Mouse (Mus musculus) E14TG2a.4 (cell line): ENCODE measurements around the gene Dchs2.

Source experiments
- H3K27me3 ChIP-seq: 2 replicates; pipeline ENCODE4 v1.6.1; 2014; ENCODE audit warnings: low read length, control low read depth; ENCODE audit not compliant: insufficient read depth
- H3K36me3 ChIP-seq: 2 replicates; pipeline ENCODE4 v1.6.1; 2014; ENCODE audit warnings: low read length, control low read depth; ENCODE audit not compliant: insufficient read depth
- H3K4me1 ChIP-seq: replicated peaks from 2 replicates; pipeline ENCODE4 v1.6.1; 2014; ENCODE audit warnings: low read depth, low read length, control low read depth
- H3K4me3 ChIP-seq: replicated peaks from 2 replicates; pipeline ENCODE4 v1.5.1; 2014; ENCODE audit warnings: mild to moderate bottlenecking, low read length
- H3K9me3 ChIP-seq: 2 replicates; pipeline ENCODE4 v1.6.1; 2014; ENCODE audit warnings: low read length, control low read depth
- CTCF ChIP-seq: conservative IDR thresholded peaks from 2 replicates; pipeline ENCODE4 v1.5.1; 2014; ENCODE audit warnings: low read length
- NANOG ChIP-seq: IDR thresholded peaks from 2 replicates; pipeline ENCODE4 v1.6.1; 2014; ENCODE audit warnings: borderline replicate concordance, low read length, mixed read lengths
- POU5F1 ChIP-seq: IDR thresholded peaks from 2 replicates; pipeline ENCODE4 v1.6.1; 2014; ENCODE audit warnings: low read length, borderline replicate concordance

The Dchs2 gene

GRCm38 (mm10) chr3:83138820-83139219 is 11.1 kb downstream of the Dchs2 start:
- no peaks in the 10 kb centered on the region for H3K9me3 ChIP-seq
- H3K36me3 ChIP-seq: no peaks in the 10 kb centered on the region
- no peaks in the 10 kb centered on the region for H3K4me1 ChIP-seq
- no peaks in the 10 kb centered on the region for H3K27me3 ChIP-seq
- TF ChIP-seq NANOG (no peak), CTCF (no peak), POU5F1 (no peak)
- no peak overlapping the region for H3K4me3 ChIP-seq

- Histone ChIP-seq H3K4me3 (no peak overlapping the region), H3K4me1 (no peaks in the 10 kb centered on the region), H3K36me3 (no peaks in the 10 kb centered on the region), H3K9me3 (no peaks in the 10 kb centered on the region), H3K27me3 (no peaks in the 10 kb centered on the region)
- TF ChIP-seq NANOG (no peak), POU5F1 (no peak), CTCF (no peak)
These were observed 17.9 kb downstream of the Dchs2 start for GRCm38 (mm10) chr3:83145610-83146009.

- TF ChIP-seq POU5F1: no peak
- no peak for TF ChIP-seq NANOG
- TF ChIP-seq CTCF: no peak
- Histone ChIP-seq H3K36me3 (no peaks in the 10 kb centered on the region), H3K27me3 (no peaks in the 10 kb centered on the region), H3K4me3 (no peak overlapping the region), H3K9me3 (no peaks in the 10 kb centered on the region), H3K4me1 (no peaks in the 10 kb centered on the region)
These were observed 19.7 kb downstream of the Dchs2 start for GRCm38 (mm10) chr3:83147273-83148054.

- Histone ChIP-seq H3K4me1 (no peaks in the 10 kb centered on the region), H3K27me3 (no peaks in the 10 kb centered on the region), H3K9me3 (no peaks in the 10 kb centered on the region), H3K4me3 (no peak overlapping the region), H3K36me3 (no peaks in the 10 kb centered on the region)
- no peak for TF ChIP-seq CTCF
- no peak for TF ChIP-seq POU5F1
- TF ChIP-seq NANOG: no peak
These were observed 20.3 kb downstream of the Dchs2 start for GRCm38 (mm10) chr3:83148055-83148447.

GRCm38 (mm10) chr3:83148508-83148907 is 20.8 kb downstream of the Dchs2 start:
- Histone ChIP-seq H3K4me3 (no peak overlapping the region), H3K9me3 (no peaks in the 10 kb centered on the region), H3K27me3 (no peaks in the 10 kb centered on the region), H3K36me3 (no peaks in the 10 kb centered on the region), H3K4me1 (no peaks in the 10 kb centered on the region)
- TF ChIP-seq CTCF (no peak), POU5F1 (no peak), NANOG (no peak)

- H3K4me1 ChIP-seq: no peaks in the 10 kb centered on the region
- no peaks in the 10 kb centered on the region for H3K27me3 ChIP-seq
- no peaks in the 10 kb centered on the region for H3K36me3 ChIP-seq
- TF ChIP-seq NANOG (no peak), POU5F1 (no peak), CTCF (no peak)
- no peak overlapping the region for H3K4me3 ChIP-seq
- no peaks in the 10 kb centered on the region for H3K9me3 ChIP-seq
These were observed 27.9 kb downstream of the Dchs2 start for GRCm38 (mm10) chr3:83155600-83155999.

GRCm38 (mm10) chr3:83156165-83156564 is 28.4 kb downstream of the Dchs2 start:
- H3K36me3 ChIP-seq: no peaks in the 10 kb centered on the region
- H3K4me3 ChIP-seq: no peak overlapping the region
- TF ChIP-seq POU5F1: no peak
- TF ChIP-seq NANOG: no peak
- no peak for TF ChIP-seq CTCF
- H3K4me1 ChIP-seq: no peaks in the 10 kb centered on the region
- no peaks in the 10 kb centered on the region for H3K27me3 ChIP-seq
- no peaks in the 10 kb centered on the region for H3K9me3 ChIP-seq

- Histone ChIP-seq H3K4me3 (no peak overlapping the region), H3K4me1 (no peaks in the 10 kb centered on the region), H3K36me3 (no peaks in the 10 kb centered on the region), H3K27me3 (no peaks in the 10 kb centered on the region), H3K9me3 (no peaks in the 10 kb centered on the region)
- TF ChIP-seq POU5F1 (no peak), NANOG (no peak), CTCF (no peak)
These were observed 33.9 kb downstream of the Dchs2 start for GRCm38 (mm10) chr3:83161542-83162231.

GRCm38 (mm10) chr3:83163676-83164075 is 35.9 kb downstream of the Dchs2 start:
- Histone ChIP-seq H3K4me3 (no peak overlapping the region), H3K9me3 (no peaks in the 10 kb centered on the region), H3K4me1 (no peaks in the 10 kb centered on the region)

More at GRCm38 (mm10) chr3:83163676-83164075, 35.9 kb downstream of the Dchs2 start:
- Histone ChIP-seq H3K27me3 (no peaks in the 10 kb centered on the region), H3K36me3 (no peaks in the 10 kb centered on the region)
- TF ChIP-seq CTCF (no peak), NANOG (no peak), POU5F1 (no peak)
